Mouse (Mus musculus): ENCODE data around the gene D130040H23Rik. TPM values are rescaled to one million over a fixed set of nuclear protein-coding genes. Genes with fewer than 3 reads are reported as not detected.
"Not testable (repeated sequence)": the region's sequence is repeated elsewhere in the genome, so short reads cannot be mapped to it uniquely, and the experiment has no call there.

The D130040H23Rik gene
- 6.0 and 6.5 TPM in 2 replicates for polyA plus RNA-seq (2016; fragmentation: Nextera tagmentation; extraction: Ambion mirVana)

- H3K27ac ChIP-seq, result peak within 1 kb of the TSS; percentile 92
- H3K36me3 ChIP-seq (replicated peaks), result peaks cover 24% of the 10 kb centered on the region
- 9% methylated on average over 12 of the region's 12 CpGs for WGBS
- peak; percentile 72 for DNase-seq (ENCODE audit: extremely low spot score, low spot score)
- peak within 1 kb of the TSS; percentile 74 for H3K4me3 ChIP-seq
- peaks cover 15% of the 10 kb centered on the region for H3K4me1 ChIP-seq
- no peaks in the 10 kb centered on the region for H3K27me3 ChIP-seq (ENCODE audit: poor library complexity, severe bottlenecking)
- no peaks in the 10 kb centered on the region for H3K9me3 ChIP-seq
Measured at GRCm38 (mm10) chr8:69270386-69271202, at the start of gene D130040H23Rik. Gene D130040H23Rik, plus strand, starts transcription at chr8:69271080.

DNA sequence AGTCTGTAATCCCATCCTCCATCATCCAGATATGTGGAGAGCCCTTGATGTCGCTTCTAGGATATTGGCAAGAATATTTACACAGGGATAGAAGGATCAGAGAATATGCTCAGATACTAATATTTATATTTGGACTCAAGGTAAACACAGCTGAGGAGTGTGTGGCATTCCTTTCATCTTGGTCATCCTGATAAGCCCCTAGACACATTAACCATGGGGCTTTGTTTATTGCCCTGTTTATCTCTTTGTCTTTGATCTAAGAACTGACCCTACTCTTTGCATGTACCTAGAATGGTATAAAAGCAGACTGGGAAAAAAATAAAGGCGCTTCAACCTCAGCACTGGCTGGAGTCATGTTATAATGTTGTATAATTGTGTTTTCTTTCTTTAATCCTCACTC, 28.3 kb upstream of the D130040H23Rik start:
- 90% methylated on average over 2 of the region's 2 CpGs for WGBS
- Histone ChIP-seq H3K36me3 (replicated peaks) (no peaks in the 10 kb centered on the region), H3K4me1 (no peaks in the 10 kb centered on the region), H3K27ac (no peak overlapping the region), H3K4me3 (no peak overlapping the region), H3K9me3 (peaks cover 6% of the 10 kb centered on the region; the same call in 1 of the 2 replicates), H3K27me3 (ENCODE audit: poor library complexity, severe bottlenecking) (no peaks in the 10 kb centered on the region)
- DNase-seq (ENCODE audit: extremely low spot score, low spot score), result no peak

GRCm38 (mm10) chr8:69268525-69268924, 2.4 kb upstream of the D130040H23Rik start:
- Histone ChIP-seq H3K4me3 (no peak overlapping the region), H3K4me1 (peaks cover 15% of the 10 kb centered on the region), H3K36me3 (replicated peaks) (peaks cover 6% of the 10 kb centered on the region; the same call in 1 of the 2 replicates), H3K27ac (no peak overlapping the region), H3K27me3 (ENCODE audit: poor library complexity, severe bottlenecking) (no peaks in the 10 kb centered on the region), H3K9me3 (no peaks in the 10 kb centered on the region)
- DNase-seq (ENCODE audit: extremely low spot score, low spot score), result no peak
- WGBS, result 73% methylated on average over 4 of the region's 4 CpGs

GRCm38 (mm10) chr8:69271203-69271554, 299 bp downstream of the D130040H23Rik start:
- no peaks in the 10 kb centered on the region for H3K27me3 ChIP-seq (ENCODE audit: poor library complexity, severe bottlenecking)
- WGBS, result 17% methylated on average over 6 of the region's 6 CpGs

GRCm38 (mm10) chr8:69272435-69272834, 1.6 kb downstream of the D130040H23Rik start:
- H3K36me3 ChIP-seq (replicated peaks), result peaks cover 30% of the 10 kb centered on the region
- H3K27ac ChIP-seq, result no peak overlapping the region
- no peak for DNase-seq (ENCODE audit: extremely low spot score, low spot score)
- peaks cover 7% of the 10 kb centered on the region for H3K9me3 ChIP-seq
- H3K27me3 ChIP-seq (ENCODE audit: poor library complexity, severe bottlenecking), result no peaks in the 10 kb centered on the region
- no peak overlapping the region for H3K4me3 ChIP-seq
- peaks cover 15% of the 10 kb centered on the region for H3K4me1 ChIP-seq
- WGBS, result 95% methylated on average over 6 of the region's 6 CpGs

More at GRCm38 (mm10) chr8:69271203-69271554, 299 bp downstream of the D130040H23Rik start:
- no peaks in the 10 kb centered on the region for H3K9me3 ChIP-seq
- no peak for DNase-seq (ENCODE audit: extremely low spot score, low spot score)
- peak overlapping the region; percentile 92 for H3K27ac ChIP-seq
- peaks cover 25% of the 10 kb centered on the region for H3K36me3 ChIP-seq (replicated peaks)
- H3K4me3 ChIP-seq, result peak overlapping the region; percentile 74
- peaks cover 15% of the 10 kb centered on the region for H3K4me1 ChIP-seq

GRCm38 (mm10) chr8:69324771-69325170, 53.9 kb downstream of the D130040H23Rik start:
- Histone ChIP-seq H3K9me3 (peaks cover 6% of the 10 kb centered on the region), H3K4me1 (no peaks in the 10 kb centered on the region; the same call in 1 of the 2 replicates), H3K36me3 (replicated peaks) (no peaks in the 10 kb centered on the region), H3K4me3 (no peak overlapping the region), H3K27ac (no peak overlapping the region), H3K27me3 (ENCODE audit: poor library complexity, severe bottlenecking) (no peaks in the 10 kb centered on the region)
- 90% methylated on average over 2 of the region's 2 CpGs for WGBS
- no peak for DNase-seq (ENCODE audit: extremely low spot score, low spot score)

DNA sequence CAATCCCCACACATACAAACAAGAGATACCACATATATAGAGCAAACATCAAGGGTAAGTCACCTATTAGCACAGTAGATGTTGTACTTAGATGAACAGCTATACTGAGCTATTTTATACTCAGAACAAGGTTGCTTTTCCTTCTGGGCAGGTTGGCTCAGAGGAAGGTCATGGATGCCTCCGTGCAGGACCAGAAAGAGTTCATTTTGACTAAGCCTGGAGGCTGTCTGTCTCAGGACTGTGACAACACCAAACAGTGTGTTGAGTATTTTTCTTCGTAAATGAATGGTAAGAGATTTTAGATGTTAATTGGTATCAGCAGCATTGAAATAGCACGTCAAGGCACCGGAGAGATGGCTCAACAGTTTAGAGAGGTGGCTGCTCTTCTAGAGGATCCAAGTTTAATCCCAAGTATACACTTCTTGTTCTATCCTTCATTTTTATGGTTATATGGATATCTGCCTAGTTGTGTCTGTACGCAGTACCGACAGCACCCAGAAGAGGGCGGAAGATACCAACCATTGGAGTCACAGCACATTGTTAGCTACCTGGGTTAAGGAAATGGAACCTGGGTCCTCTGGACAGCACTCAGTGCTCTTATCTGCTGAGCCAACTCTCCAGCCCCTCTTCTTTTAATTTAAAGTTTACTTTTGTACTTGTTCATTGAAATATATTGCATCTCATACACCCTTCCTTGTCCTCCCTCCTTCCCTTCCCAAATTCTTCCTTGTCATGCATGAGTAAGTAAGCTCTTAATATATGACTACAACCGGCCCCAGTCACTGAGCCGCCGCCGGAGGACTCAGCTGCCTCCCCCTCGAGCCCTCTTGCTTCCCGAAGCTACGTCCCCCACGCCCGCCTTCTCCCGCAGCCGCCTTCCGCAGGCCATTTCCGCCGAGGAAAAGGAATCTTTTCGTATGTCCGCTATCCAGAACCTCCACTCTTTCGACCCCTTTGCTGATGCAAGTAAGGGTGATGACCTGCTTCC, 57.7 kb downstream of the D130040H23Rik start:
- no peaks in the 10 kb centered on the region for H3K27me3 ChIP-seq (ENCODE audit: poor library complexity, severe bottlenecking)
- no peaks in the 10 kb centered on the region for H3K36me3 ChIP-seq (replicated peaks)
- H3K9me3 ChIP-seq, result peaks cover 6% of the 10 kb centered on the region
- DNase-seq (ENCODE audit: extremely low spot score, low spot score), result peak; percentile 84
- H3K4me3 ChIP-seq, result peak overlapping the region; percentile 48
- WGBS, result 11% methylated on average over 24 of the region's 24 CpGs
- peak overlapping the region; percentile 66 for H3K27ac ChIP-seq
- H3K4me1 ChIP-seq, result no peaks in the 10 kb centered on the region; the same call in 1 of the 2 replicates

GRCm38 (mm10) chr8:69329289-69329688, 58.4 kb downstream of the D130040H23Rik start:
- not testable (repeated sequence) for DNase-seq (ENCODE audit: extremely low spot score, low spot score); H3K9me3 ChIP-seq; H3K27me3 ChIP-seq (ENCODE audit: poor library complexity, severe bottlenecking); H3K4me1 ChIP-seq; H3K36me3 ChIP-seq (replicated peaks)
- 67% methylated on average over 6 of the region's 6 CpGs for WGBS
- Histone ChIP-seq H3K4me3 (peak overlapping the region; percentile 48), H3K27ac (peak overlapping the region; percentile 66)

Other genes with a start within 250 kb of the D130040H23Rik start
- gene Zfp930, start 62.0 kb upstream of the D130040H23Rik start, polyA plus RNA-seq (2016; fragmentation: Nextera tagmentation; extraction: Ambion mirVana), result 28.1 and 31.3 TPM in 2 replicates
- gene Gm9495, start 182.5 kb downstream of the D130040H23Rik start, polyA plus RNA-seq (2016; fragmentation: Nextera tagmentation; extraction: Ambion mirVana), result not detected in 2 replicates

All from forebrain, embryonic 10.5 days (tissue).